Mouse (Mus musculus): ENCODE data around the gene Olfr248. TPM values are rescaled to one million over a fixed set of nuclear protein-coding genes. Genes with fewer than 3 reads are reported as not detected.

Gene Olfr248
- total RNA-seq (2023): not detected

DNA sequence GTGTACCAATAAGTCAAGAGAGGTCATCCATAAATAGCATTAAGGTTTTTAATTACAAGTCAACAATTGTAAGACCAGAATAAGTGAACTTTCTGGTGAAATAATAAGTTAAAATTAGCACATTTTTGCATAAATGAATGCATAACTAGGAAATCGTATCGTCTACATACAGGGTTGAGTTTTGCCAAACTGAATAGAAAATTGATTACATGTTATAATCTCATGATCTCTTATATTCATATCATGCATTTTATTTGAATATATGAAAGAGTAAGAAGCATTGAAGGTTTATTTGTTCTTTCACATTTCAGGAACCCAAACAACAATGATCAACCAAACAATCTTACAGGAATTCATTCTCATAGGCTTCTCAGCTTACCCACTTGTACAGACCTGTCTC is at the start of gene Olfr248:
Gene Olfr248 (plus strand): TSS at position 301 of the 400 bp plus-strand sequence.

GRCm38 (mm10) chr1:174364882-174365451 is 25.9 kb upstream of the Olfr248 start, which contains the start of gene Olfr417:
TSS of gene Olfr417 (plus strand) at chr1:174365122.

GRCm38 (mm10) chr1:174423764-174424163 is 32.9 kb downstream of the Olfr248 start, which contains the start of gene Olfr414:
TSS of gene Olfr414 (plus strand) at chr1:174424064.

Other genes starting within 250 kb of the Olfr248 start
- gene Olfr420, start 235.4 kb upstream of the Olfr248 start, total RNA-seq (2023): not detected
- gene Spta1, start 218.3 kb upstream of the Olfr248 start, total RNA-seq (2023): under 1 TPM in 1 of 2 experiments, not detected in 1; 0.13 TPM
- not detected for gene Olfr419, start 139.0 kb upstream of the Olfr248 start, total RNA-seq (2023)
- not detected for gene Mptx1, start 60.5 kb upstream of the Olfr248 start, total RNA-seq (2023)
- gene Olfr417, start 25.9 kb upstream of the Olfr248 start, total RNA-seq (2023): not detected
- gene Olfr414, start 33.0 kb downstream of the Olfr248 start, total RNA-seq (2023): not detected
- not detected for gene Olfr220, start 51.0 kb downstream of the Olfr248 start, total RNA-seq (2023)
- gene Fmn2, start 110.8 kb downstream of the Olfr248 start, total RNA-seq (2023): 1 to 10 TPM; 1.4 to 2.3 TPM